Mouse (Mus musculus) T-helper 17 cell (primary cell): Measurements from ENCODE around the gene BC029722.

Source experiments
- in situ Hi-C, 2 experiments: fragments of 300-600 bp; cut with MboI, MseI; formaldehyde crosslinking; loops; 1 replicate in 1 of 2; 2 replicates in 1 of 2; pipeline ENCODE4 v1.15.1; 2025; ENCODE audit warnings: high pct_unique_total_duplicates in 2 of 2

The BC029722 gene

GRCm38 (mm10) chr2:155818596-155819391 lies 432 bp downstream of the BC029722 start:
- in situ Hi-C loops: no loop called here

- in situ Hi-C loops: no loop called here
These were observed 1.7 kb downstream of the BC029722 start for GRCm38 (mm10) chr2:155817301-155818245.

- in situ Hi-C loops: no loop called here
These were observed 3.0 kb downstream of the BC029722 start for GRCm38 (mm10) chr2:155816179-155816578.

- in situ Hi-C loops: no loop called here
These were observed 4.4 kb downstream of the BC029722 start for GRCm38 (mm10) chr2:155814829-155815228.

GRCm38 (mm10) chr2:155812637-155813036 lies 6.6 kb downstream of the BC029722 start:
- in situ Hi-C loops: no loop called here

GRCm38 (mm10) chr2:155811821-155812396 lies 7.3 kb downstream of the BC029722 start:
- in situ Hi-C loops: no loop called here

GRCm38 (mm10) chr2:155809620-155810019 lies 9.6 kb downstream of the BC029722 start:
- in situ Hi-C loops: no loop called here

GRCm38 (mm10) chr2:155807408-155807807 lies 11.8 kb downstream of the BC029722 start:
- in situ Hi-C loops: no loop called here

- in situ Hi-C loops: no loop called here
These were observed 12.7 kb downstream of the BC029722 start for GRCm38 (mm10) chr2:155806548-155806947.

- in situ Hi-C loops: no loop called here
These were observed 13.3 kb downstream of the BC029722 start for GRCm38 (mm10) chr2:155805925-155806255.

- in situ Hi-C loops: no loop called here
These were observed 13.8 kb downstream of the BC029722 start for GRCm38 (mm10) chr2:155805231-155805924.

- in situ Hi-C loops: no loop called here
These were observed 15.2 kb downstream of the BC029722 start for GRCm38 (mm10) chr2:155804053-155804452.

GRCm38 (mm10) chr2:155802761-155803160 lies 16.5 kb downstream of the BC029722 start:
- in situ Hi-C loops: no loop called here

- in situ Hi-C loops: loop anchor here in 1 of 2 experiments (25.0 kb wide), 1 partner anchor 311 kb away; no protein-coding TSS in a partner anchor
These were observed 20.6 kb downstream of the BC029722 start for GRCm38 (mm10) chr2:155798613-155799012.

- in situ Hi-C loops: loop anchor here in 1 of 2 experiments (25.0 kb wide), 1 partner anchor 308 kb away; no protein-coding TSS in a partner anchor
These were observed 24.4 kb downstream of the BC029722 start for GRCm38 (mm10) chr2:155794674-155795445.

GRCm38 (mm10) chr2:155792899-155793298 lies 26.3 kb downstream of the BC029722 start:
- in situ Hi-C loops: loop anchor here in 1 of 2 experiments (25.0 kb wide), 1 partner anchor 306 kb away; no protein-coding TSS in a partner anchor

- in situ Hi-C loops: loop anchor here in 1 of 2 experiments (25.0 kb wide), 1 partner anchor 301 kb away; no protein-coding TSS in a partner anchor
These were observed 31.0 kb downstream of the BC029722 start for GRCm38 (mm10) chr2:155787949-155788931.

- in situ Hi-C loops: loop anchor here in 1 of 2 experiments (25.0 kb wide), 1 partner anchor 300 kb away; no protein-coding TSS in a partner anchor
These were observed 32.3 kb downstream of the BC029722 start for GRCm38 (mm10) chr2:155786905-155787304.

- in situ Hi-C loops: loop anchor here in 1 of 2 experiments (25.0 kb wide), 1 partner anchor 297 kb away; no protein-coding TSS in a partner anchor
These were observed 34.7 kb downstream of the BC029722 start for GRCm38 (mm10) chr2:155784534-155784933.
